Mouse (Mus musculus) limb, embryonic 14.5 days (tissue): Measurements from ENCODE around the gene Sptlc2. TPM values are rescaled to one million over a fixed set of nuclear protein-coding genes. Genes with fewer than 3 reads are reported as not detected.
A peak's percentile ranks its signal among the peaks of the same experiment; 100 is the strongest.

Experiments used
- ATAC-seq: fragments of 200-750 bp; cut with Nextera tagmentation; 2 replicates; pipeline ENCODE4 v1.8.0; 2017; ENCODE audit warnings: low read depth, moderate number of reproducible peaks, moderate TSS enrichment; ENCODE audit not compliant: low FRiP score
- DNase-seq: peaks from one replicate; pipeline ENCODE4 v3.0.0-alpha.2; 2015; ENCODE audit warnings: low spot score
- H3K27ac ChIP-seq: fragments of 300-500 bp; sonication (generic); replicated peaks from 2 replicates; pipeline ENCODE4 v1.5.1; 2014; ENCODE audit warnings: low read depth, mild to moderate bottlenecking, low read length, moderate library complexity, mixed read lengths
- H3K27me3 ChIP-seq: fragments of 300-500 bp; sonication (generic); 2 replicates; pipeline ENCODE4 v1.6.1; 2014; ENCODE audit warnings: low read length, mixed read lengths; ENCODE audit not compliant: control insufficient read depth, insufficient read depth
- H3K36me3 ChIP-seq: fragments of 300-500 bp; sonication (generic); 2 replicates; pipeline ENCODE4 v1.6.1; 2014; ENCODE audit warnings: mild to moderate bottlenecking, low read length, moderate library complexity, mixed read lengths; ENCODE audit not compliant: control insufficient read depth, insufficient read depth
- H3K4me1 ChIP-seq: fragments of 300-500 bp; sonication (generic); 2 replicates; pipeline ENCODE4 v1.6.1; 2014; ENCODE audit warnings: antibody characterized with exemption, low read length, mixed read lengths; ENCODE audit not compliant: control insufficient read depth, insufficient read depth
- H3K4me2 ChIP-seq: fragments of 300-500 bp; sonication (generic); replicated peaks from 2 replicates; pipeline ENCODE4 v1.6.1; 2014; ENCODE audit warnings: low read depth, mild to moderate bottlenecking, low read length, moderate library complexity; ENCODE audit not compliant: severe bottlenecking
- H3K4me3 ChIP-seq: fragments of 300-500 bp; sonication (generic); replicated peaks from 2 replicates; pipeline ENCODE4 v1.5.1; 2014; ENCODE audit warnings: low read length
- H3K9ac ChIP-seq: fragments of 300-500 bp; sonication (generic); 2 replicates; pipeline ENCODE4 v1.6.1; 2014; ENCODE audit warnings: mild to moderate bottlenecking, low read depth, low read length, moderate library complexity; ENCODE audit not compliant: severe bottlenecking
- H3K9me3 ChIP-seq: fragments of 300-500 bp; sonication (generic); 2 replicates; pipeline ENCODE4 v1.6.1; 2016; ENCODE audit warnings: low read length; ENCODE audit not compliant: control insufficient read depth
- POLR2A ChIP-seq: fragments of 200-500 bp; IDR thresholded peaks from 2 replicates; pipeline ENCODE4 v1.8.0; 2012; ENCODE audit warnings: inconsistent platforms, mild to moderate bottlenecking, moderate library complexity, borderline replicate concordance; ENCODE audit not compliant: insufficient read depth, insufficient read length; ENCODE audit errors: extremely low read depth
- WGBS: fragments of 180-500 bp; shearing (Covaris S2); extraction: QIAGEN DNeasy Blood & Tissue Kit; methylation state at CpG from one replicate; pipeline ENCODE4 v1.1.7; 2014; 5-methylcytosine and 5-hydroxymethylcytosine counted together
- polyA plus RNA-seq, 2 experiments: library from polyadenylated mRNA; depleted of rRNA in 1 of 2; stranded (reverse) in 1 of 2; unstranded in 1 of 2; fragments of >200 nt; fragmentation: Nextera tagmentation in 1 of 2; extraction: Ambion mirVana in 1 of 2; gene quantifications; 2 replicates each; pipeline versions ENCODE4 v1.2.1 to v1.2.3; 2012 to 2014

Gene Sptlc2
- polyA plus RNA-seq, 2 experiments, result 35.2 to 85.5 TPM

GRCm38 (mm10) chr12:87343084-87343605 is 45.0 kb downstream of the Sptlc2 start:
- no peak overlapping the region for H3K27ac ChIP-seq
- no peak overlapping the region for H3K9ac ChIP-seq
- H3K36me3 ChIP-seq, result peaks cover 22% of the 10 kb centered on the region
- DNase-seq (no peak), ATAC-seq (no peak)
- H3K27me3 ChIP-seq, result no peaks in the 10 kb centered on the region
- no peaks in the 10 kb centered on the region for H3K4me1 ChIP-seq
- no peak overlapping the region for H3K4me2 ChIP-seq
- H3K4me3 ChIP-seq, result no peak overlapping the region
- no peak for TF ChIP-seq POLR2A
- no peaks in the 10 kb centered on the region for H3K9me3 ChIP-seq

DNA sequence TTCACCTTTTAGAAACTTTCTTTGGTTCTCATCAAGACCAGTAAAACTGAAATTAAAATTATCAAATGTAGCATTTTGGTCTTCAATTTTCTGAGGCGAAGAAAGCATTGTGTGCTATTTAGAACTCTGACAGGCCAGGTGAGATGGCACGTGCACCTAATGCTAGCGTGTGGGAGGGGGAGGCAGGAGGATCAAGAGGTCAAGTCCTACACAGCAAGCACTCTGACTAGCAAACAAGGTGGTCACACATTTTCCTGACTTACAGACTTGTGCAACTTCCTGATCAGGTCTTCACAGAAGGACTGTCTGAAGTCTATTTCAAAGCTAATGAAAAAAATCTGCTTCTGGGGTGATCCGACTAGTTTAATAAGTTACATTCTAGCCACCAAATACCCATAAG is 50.1 kb downstream of the Sptlc2 start:
- ATAC-seq, result no peak
- 84% methylated on average over 4 of the region's 4 CpGs for WGBS
- H3K9ac ChIP-seq, result no peak overlapping the region

GRCm38 (mm10) chr12:87334886-87335285 is 53.3 kb downstream of the Sptlc2 start:
- Histone ChIP-seq H3K4me1 (peaks cover 9% of the 10 kb centered on the region), H3K9ac (no peak overlapping the region), H3K4me2 (no peak overlapping the region), H3K27me3 (no peaks in the 10 kb centered on the region), H3K4me3 (no peak overlapping the region), H3K9me3 (no peaks in the 10 kb centered on the region), H3K27ac (no peak overlapping the region), H3K36me3 (0 out of 2 replicates have a peak, but pooled peaks cover 2% of the 10 kb centered on the region)
- no peak for TF ChIP-seq POLR2A
- 37% methylated on average over 2 of the region's 2 CpGs for WGBS
- DNase-seq (peak; percentile 51), ATAC-seq (no peak)

More for the DNA sequence above, 50.1 kb downstream of the Sptlc2 start:
- no peaks in the 10 kb centered on the region for H3K9me3 ChIP-seq
- H3K4me3 ChIP-seq, result no peak overlapping the region
- DNase-seq, result no peak
- H3K27ac ChIP-seq, result no peak overlapping the region
- H3K27me3 ChIP-seq, result no peaks in the 10 kb centered on the region
- TF ChIP-seq POLR2A, result no peak
- no peaks in the 10 kb centered on the region for H3K4me1 ChIP-seq
- H3K36me3 ChIP-seq, result peaks cover 9% of the 10 kb centered on the region; the same call in 1 of the 2 replicates
- H3K4me2 ChIP-seq, result no peak overlapping the region

DNA sequence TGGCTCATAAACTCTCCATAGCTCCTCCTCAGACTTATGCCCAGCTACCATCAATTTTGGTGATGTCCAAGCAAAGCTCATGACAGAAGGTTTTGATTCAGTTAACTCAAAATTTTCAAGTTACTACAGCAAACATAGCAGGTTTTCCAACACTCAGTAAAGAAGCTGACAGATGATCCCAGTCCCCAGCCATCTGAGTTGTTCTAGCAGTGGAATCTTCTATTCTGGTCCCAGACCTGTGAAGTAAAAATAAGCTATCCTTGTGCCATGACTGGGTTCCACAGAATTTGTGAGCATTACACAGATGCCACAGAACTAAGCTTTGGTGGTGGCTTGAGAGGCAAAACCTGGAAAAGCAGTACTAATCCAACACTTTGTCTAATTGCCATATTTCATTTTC is 54.4 kb downstream of the Sptlc2 start:
- peaks cover 9% of the 10 kb centered on the region for H3K4me1 ChIP-seq
- H3K9me3 ChIP-seq, result no peaks in the 10 kb centered on the region
- no peak for DNase-seq
- no peak for ATAC-seq
- no peak overlapping the region for H3K4me3 ChIP-seq
- H3K36me3 ChIP-seq, result 0 out of 2 replicates have a peak, but pooled peaks cover 2% of the 10 kb centered on the region
- H3K4me2 ChIP-seq, result no peak overlapping the region
- no peak overlapping the region for H3K9ac ChIP-seq
- H3K27ac ChIP-seq, result no peak overlapping the region
- no peak for TF ChIP-seq POLR2A
- H3K27me3 ChIP-seq, result no peaks in the 10 kb centered on the region

- no peak for TF ChIP-seq POLR2A
- Histone ChIP-seq H3K27ac (no peak overlapping the region), H3K4me3 (no peak overlapping the region)
Observed at GRCm38 (mm10) chr12:87332511-87332910, 55.6 kb downstream of the Sptlc2 start.

GRCm38 (mm10) chr12:87331908-87332307 is 56.2 kb downstream of the Sptlc2 start:
- H3K4me2 ChIP-seq, result no peak overlapping the region
- H3K9me3 ChIP-seq, result no peaks in the 10 kb centered on the region
- no peak for TF ChIP-seq POLR2A
- no peaks in the 10 kb centered on the region for H3K27me3 ChIP-seq
- H3K27ac ChIP-seq, result no peak overlapping the region
- WGBS, result 45% methylated on average over 5 of the region's 5 CpGs
- no peak for DNase-seq
- ATAC-seq, result no peak
- H3K4me1 ChIP-seq, result peaks cover 18% of the 10 kb centered on the region
- 0 out of 2 replicates have a peak, but pooled peaks cover 2% of the 10 kb centered on the region for H3K36me3 ChIP-seq
- H3K4me3 ChIP-seq, result no peak overlapping the region
- H3K9ac ChIP-seq, result no peak overlapping the region

More at GRCm38 (mm10) chr12:87332511-87332910, 55.6 kb downstream of the Sptlc2 start:
- ATAC-seq (no peak), DNase-seq (no peak)
- Histone ChIP-seq H3K4me1 (peaks cover 12% of the 10 kb centered on the region), H3K9me3 (no peaks in the 10 kb centered on the region), H3K4me2 (no peak overlapping the region), H3K9ac (no peak overlapping the region), H3K27me3 (no peaks in the 10 kb centered on the region), H3K36me3 (0 out of 2 replicates have a peak, but pooled peaks cover 2% of the 10 kb centered on the region)
- 75% methylated on average over 4 of the region's 4 CpGs for WGBS
